ENCODE assay signal across 10 mouse cellular contexts in the genomic region with DNA sequence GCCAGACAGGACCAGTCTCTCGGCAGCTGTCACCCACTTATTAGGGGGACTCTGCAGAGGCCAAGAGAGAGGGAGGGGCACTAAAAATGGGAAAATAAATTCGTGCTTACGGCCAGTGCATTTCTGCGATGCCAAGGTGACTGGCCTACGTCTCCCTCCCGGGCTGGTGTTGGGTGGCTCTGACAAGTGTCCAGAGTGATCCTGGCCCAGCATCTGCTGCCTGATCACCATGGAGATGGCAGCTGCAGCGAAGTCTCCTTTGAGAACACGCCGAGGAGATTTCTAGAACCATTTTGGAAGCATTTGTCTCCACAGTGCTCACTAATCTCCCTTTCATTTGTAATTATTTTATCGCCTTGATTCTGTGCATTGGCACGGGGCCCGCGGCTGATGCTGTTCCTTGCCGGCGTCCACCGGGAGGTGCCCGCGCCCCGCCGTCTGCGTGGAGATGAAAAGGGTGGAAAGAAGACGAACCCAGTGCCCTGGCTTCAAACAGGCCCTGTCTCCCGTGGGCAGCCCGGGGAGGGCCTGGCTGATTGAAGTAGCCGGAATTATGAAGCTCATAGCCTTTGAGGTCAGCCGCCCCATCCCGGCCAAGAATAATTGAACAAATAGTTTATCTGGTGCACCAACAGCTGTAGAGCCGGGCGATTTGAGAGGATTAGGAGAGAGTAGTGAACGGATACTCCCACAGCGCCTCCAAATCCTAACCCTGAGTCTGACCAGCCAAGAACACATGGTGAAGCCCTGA.
DNase-seq lines count a peak whose midpoint lies in the region; ATAC-seq and TF ChIP-seq lines count a peak whose summit lies in the region.
"Had no signal": no experiment of that assay in that cellular context is flagged by ENCODE, and none has a peak within 500 bp of the region (broad histone marks: within the 10 kb centered on the region; RNA-seq: fewer than 3 reads in every experiment).

No protein-coding gene starts in this region.

- H3K27ac ChIP-seq in hindbrain, postnatal 0 days, result no peak overlapping the region
- no peak overlapping the region for H3K27ac ChIP-seq in hindbrain, embryonic 11.5 days (ENCODE audit: low read depth, low read length)
- no peak overlapping the region for H3K27ac ChIP-seq in testis, adult 2 months (ENCODE audit: control insufficient read depth, insufficient read depth, low read depth, low read length)

- 0 out of 2 replicates have a peak overlapping the region, but pooled peaks have one; percentile 5 for H3K9ac ChIP-seq in hindbrain, postnatal 0 days (replicated peaks; ENCODE audit: low read length)
- no peak overlapping the region for H3K9ac ChIP-seq in hindbrain, embryonic 11.5 days (ENCODE audit: low read depth, low read length)

- peak overlapping the region; percentile 6; the same call in 1 of the 2 replicates for H3K4me3 ChIP-seq in hindbrain, postnatal 0 days (ENCODE audit: low read length)
- H3K4me3 ChIP-seq in hindbrain, embryonic 11.5 days (ENCODE audit: low read depth, low read length), result no peak overlapping the region
- peak overlapping the region; percentile 74 for H3K4me3 ChIP-seq in testis, adult 2 months (ENCODE audit: control insufficient read depth, low read depth, low read length)
- H3K4me3 ChIP-seq: erythroblast, embryonic 14.5 days had no signal

- H3K27me3 ChIP-seq in hindbrain, postnatal 0 days (ENCODE audit: insufficient read depth, low read length), result peaks cover 4% of the 10 kb centered on the region; the same call in 1 of the 2 replicates
- H3K27me3 ChIP-seq in hindbrain, embryonic 11.5 days (ENCODE audit: control insufficient read depth, insufficient read depth, low read length), result no peaks in the 10 kb centered on the region
- H3K27me3 ChIP-seq in testis, adult 2 months (ENCODE audit: control insufficient read depth, insufficient read depth, low read length), result no peaks in the 10 kb centered on the region

- DNase-seq in hindbrain, postnatal 0 days (ENCODE audit: low spot score), result peak; percentile 55
- DNase-seq in hindbrain, embryonic 11.5 days (ENCODE audit: low spot score), result no peak
- DNase-seq in testis, postnatal 14 days (ENCODE audit: low spot score), result no peak
- DNase-seq in heart, postnatal 4 days, result peak; percentile 35
- DNase-seq in testis, postnatal 10 days (ENCODE audit: low spot score), result peak; percentile 66
- DNase-seq: kidney, adult 9 months had no signal

- ATAC-seq in hindbrain, postnatal 0 days, result peak; percentile 77; the same call in 1 of the 2 replicates
- no peak for ATAC-seq in hindbrain, embryonic 11.5 days (ENCODE audit: low FRiP score)
- ATAC-seq in frontal cortex, adult (ENCODE audit: low TSS enrichment), result no peak
- no peak for ATAC-seq in monocyte, adult 5-6 weeks (replicated peaks; ENCODE audit: insufficient number of reproducible peaks, low FRiP score, low TSS enrichment, poor library complexity, severe bottlenecking)

- no peaks in the 10 kb centered on the region for H3K36me3 ChIP-seq in hindbrain, postnatal 0 days (ENCODE audit: insufficient read depth, low read length)
- H3K36me3 ChIP-seq in hindbrain, embryonic 11.5 days (ENCODE audit: control insufficient read depth, insufficient read depth, low read length), result no peaks in the 10 kb centered on the region
- no peaks in the 10 kb centered on the region for H3K36me3 ChIP-seq in testis, adult 2 months (ENCODE audit: control insufficient read depth, insufficient read depth, low read length)

- H3K9me3 ChIP-seq in hindbrain, postnatal 0 days (ENCODE audit: low read length), result no peaks in the 10 kb centered on the region; the same call in 1 of the 2 replicates
- H3K9me3 ChIP-seq in hindbrain, embryonic 11.5 days (ENCODE audit: control insufficient read depth, low read length), result no peaks in the 10 kb centered on the region

- no peak for TF ChIP-seq POLR2A in testis, adult 2 months (IDR thresholded peaks at IDR 0.05; ENCODE audit: control insufficient read depth, low read depth, low read length)

- 39% methylated on average over 31 of the region's 31 CpGs for WGBS in hindbrain, postnatal 0 days
- 77% methylated on average over 31 of the region's 31 CpGs for WGBS in hindbrain, embryonic 11.5 days

- TF ChIP-seq CTCF in hindbrain, postnatal 0 days (IDR thresholded peaks at IDR 0.05; ENCODE audit: low read depth), result peak; percentile 28; the same call in 1 of the 2 replicates
- TF ChIP-seq CTCF in testis, adult 2 months (IDR thresholded peaks at IDR 0.05; ENCODE audit: control insufficient read depth, insufficient read depth, insufficient replicate concordance, low read depth, low read length), result no peak

- H3K4me2 ChIP-seq in hindbrain, postnatal 0 days (ENCODE audit: low read depth, low read length), result peak overlapping the region; percentile 38
- H3K4me2 ChIP-seq in hindbrain, embryonic 11.5 days (replicated peaks; ENCODE audit: low read depth, low read length), result no peak overlapping the region

- peaks cover 5% of the 10 kb centered on the region; the same call in 1 of the 2 replicates for H3K4me1 ChIP-seq in hindbrain, postnatal 0 days (ENCODE audit: insufficient read depth, low read length)
- H3K4me1 ChIP-seq in hindbrain, embryonic 11.5 days (replicated peaks; ENCODE audit: control insufficient read depth, insufficient read depth, low read length), result no peaks in the 10 kb centered on the region
- peaks cover 12% of the 10 kb centered on the region for H3K4me1 ChIP-seq in testis, adult 2 months (ENCODE audit: control insufficient read depth, insufficient read depth, low read length)

Comparison
In these comparisons a context has a peak if more than half of its experiments do, and no peak if none do; other contexts are left out.
1. DNase-seq: peak in hindbrain, postnatal 0 days (single experiment), heart, postnatal 4 days (single experiment) and testis, postnatal 10 days (single experiment); none in hindbrain, embryonic 11.5 days (single experiment) and testis, postnatal 14 days (single experiment).